ENCODE assay signal across 8 mouse cellular contexts in genomic region chr11:35119360-35119759, GRCm38 (mm10). TPM values are rescaled to one million over a fixed set of nuclear protein-coding genes. Genes with fewer than 3 reads are reported as not detected.
DNase-seq lines count a peak whose midpoint lies in the region; ATAC-seq and TF ChIP-seq lines count a peak whose summit lies in the region.

No protein-coding gene starts in this region.

- no peaks in the 10 kb centered on the region for H3K36me3 ChIP-seq in limb, embryonic 14.5 days (ENCODE audit: control insufficient read depth, insufficient read depth, low read length)

- no peak overlapping the region for H3K4me2 ChIP-seq in limb, embryonic 14.5 days (replicated peaks; ENCODE audit: low read depth, low read length, severe bottlenecking)

- WGBS in bone marrow, adult 2 months: 18% methylated on average over 6 of the region's 6 CpGs
- WGBS in limb, embryonic 14.5 days: 9% methylated on average over 6 of the region's 6 CpGs

- no peaks in the 10 kb centered on the region for H3K4me1 ChIP-seq in bone marrow, adult 2 months (ENCODE audit: control insufficient read depth, insufficient read depth, low read length)
- 0 out of 2 replicates have a peak, but pooled peaks cover 4% of the 10 kb centered on the region for H3K4me1 ChIP-seq in embryonic fibroblast, embryonic 13.5 days (ENCODE audit: control insufficient read depth, insufficient read depth, low read length)
- peaks cover 28% of the 10 kb centered on the region for H3K4me1 ChIP-seq in limb, embryonic 14.5 days (ENCODE audit: control insufficient read depth, insufficient read depth, low read length)

- no peaks in the 10 kb centered on the region for H3K27me3 ChIP-seq in limb, embryonic 14.5 days (ENCODE audit: control insufficient read depth, insufficient read depth, low read length)

- H3K9ac ChIP-seq in limb, embryonic 14.5 days (ENCODE audit: low read depth, low read length, severe bottlenecking): no peak overlapping the region

- peak; percentile 47 for DNase-seq in left cerebral cortex, adult 11 months (ENCODE audit: low spot score)
- no peak for DNase-seq in left cerebral cortex, adult 8-10 months (ENCODE audit: low spot score in 2 of 2)
- peak; percentile 86 for DNase-seq in heart, postnatal 4 days
- DNase-seq in limb, embryonic 14.5 days (ENCODE audit: low spot score): peak; percentile 77
- DNase-seq in right cerebral cortex, adult 2 months (ENCODE audit: low spot score in 2 of 2): peak; percentile 81 to 85
- peak; percentile 45 for DNase-seq in yolk sac, embryonic 10.5 days (ENCODE audit: low spot score)

- no peak for TF ChIP-seq POLR2A in bone marrow, adult 2 months (IDR thresholded peaks at IDR 0.05; ENCODE audit: borderline replicate concordance, control insufficient read depth, low read depth, low read length)
- TF ChIP-seq POLR2A in embryonic fibroblast, embryonic 13.5 days (IDR thresholded peaks at IDR 0.05; ENCODE audit: low read depth, low read length): no peak
- TF ChIP-seq POLR2A in limb, embryonic 14.5 days (IDR thresholded peaks at IDR 0.05; ENCODE audit: borderline replicate concordance, extremely low read depth, insufficient read depth, insufficient read length): no peak

- H3K4me3 ChIP-seq in bone marrow, adult 2 months (replicated peaks; ENCODE audit: control insufficient read depth, low read depth, low read length): no peak overlapping the region
- no peak overlapping the region for H3K4me3 ChIP-seq in embryonic fibroblast, embryonic 13.5 days (ENCODE audit: insufficient read depth, low read length)
- no peak overlapping the region for H3K4me3 ChIP-seq in limb, embryonic 14.5 days (replicated peaks; ENCODE audit: low read length)

- no peak overlapping the region for H3K27ac ChIP-seq in bone marrow, adult 2 months (ENCODE audit: control insufficient read depth, insufficient read depth, low read depth, low read length, poor library complexity)
- 0 out of 2 replicates have a peak overlapping the region, but pooled peaks have one; percentile 5 for H3K27ac ChIP-seq in embryonic fibroblast, embryonic 13.5 days (ENCODE audit: insufficient read depth, low read length)
- H3K27ac ChIP-seq in limb, embryonic 14.5 days (replicated peaks; ENCODE audit: low read depth, low read length): no peak overlapping the region

- TF ChIP-seq CTCF in bone marrow, adult 2 months (IDR thresholded peaks at IDR 0.05; ENCODE audit: control insufficient read depth, insufficient read depth, low read length): peak; percentile 68
- TF ChIP-seq CTCF in embryonic fibroblast, embryonic 13.5 days (IDR thresholded peaks at IDR 0.05; ENCODE audit: borderline replicate concordance, insufficient read depth, low read length): peak; percentile 90

- ATAC-seq in limb, embryonic 14.5 days (ENCODE audit: low FRiP score, low read depth): 0 out of 2 replicates have a peak, but pooled peaks have one; percentile 25

- H3K9me3 ChIP-seq in limb, embryonic 14.5 days (ENCODE audit: control insufficient read depth, low read length): no peaks in the 10 kb centered on the region

RNA-seq across cellular contexts. Expression of gene Slit3, which starts 1.7 kb away (rescaled TPM):
- 10 to 100 TPM; 41.7 to 49.2 (median 48.2) TPM for total RNA-seq in left cerebral cortex, adult 8-10 months (2022)
- polyA plus RNA-seq in bone marrow, adult 2 months (2011; ENCODE audit: insufficient read depth, insufficient read length, low replicate concordance, missing spikeins): 0.79 and 2.0 TPM in 2 replicates
- 179 and 211 TPM in 2 replicates for polyA plus RNA-seq in embryonic fibroblast, embryonic 13.5 days (2011; ENCODE audit: insufficient read length, low read depth, missing spikeins)
- 10 to 100 TPM; 28.7 to 31.3 TPM for total RNA-seq in heart, postnatal 4 days (2021)
- polyA plus RNA-seq in limb, embryonic 14.5 days (2012; rRNA removed): 32.9 and 41.2 TPM in 2 replicates
- polyA plus RNA-seq in limb, embryonic 14.5 days (2014; fragmentation: Nextera tagmentation; extraction: Ambion mirVana): 33.0 and 36.8 TPM in 2 replicates

Comparison
In these comparisons a context has a peak if more than half of its experiments do, and no peak if none do; other contexts are left out.
1. DNase-seq: peak in left cerebral cortex, adult 11 months (single experiment), heart, postnatal 4 days (single experiment), limb, embryonic 14.5 days (single experiment), right cerebral cortex, adult 2 months (2 of 2) and yolk sac, embryonic 10.5 days (single experiment); none in left cerebral cortex, adult 8-10 months (0 of 2).
2. RNA of gene Slit3, which starts 1.7 kb away (polyA plus RNA-seq): 179 to 211 TPM in embryonic fibroblast, embryonic 13.5 days and 32.9 to 41.2 TPM in limb, embryonic 14.5 days; 0.79 to 2.0 TPM in bone marrow, adult 2 months; every median in the first group is over 10 times any median in the second.